Mouse (Mus musculus) gastrocnemius, postnatal 4 days (tissue): ENCODE data around the gene Xpa. TPM values are rescaled to one million over a fixed set of nuclear protein-coding genes. Genes with fewer than 3 reads are reported as not detected.
"Not testable (repeated sequence)": the region's sequence is repeated elsewhere in the genome, so short reads cannot be mapped to it uniquely, and the experiment has no call there.

Experiments used
- DNase-seq, 2 experiments: peaks; one replicate each; pipeline ENCODE4 v3.0.0; 2021 to 2022; ENCODE audit warnings: low spot score in 2 of 2, mixed read lengths in 2 of 2
- long read RNA-seq, 2 experiments: library from polyadenylated mRNA; stranded (forward); transcript quantifications; one replicate each; pipeline ENCODE4 v2.0.0; 2021
- total RNA-seq, 2 experiments: library from RNA; stranded (reverse); gene quantifications; 2 replicates each; pipeline ENCODE4 v1.2.3; 2021

Xpa gene
- total RNA-seq: 10 to 100 TPM; 11.1 to 11.6 TPM
- long read RNA-seq, experiment 1, transcript Xpa-201 (6 exons, 955 nt): major isoform, 9 of 14 reads
- long read RNA-seq, experiment 1, partial matches to known transcripts: 2 of 14 reads
- long read RNA-seq, experiment 1, other reads (novel, unspliced or antisense): 3 of 14 reads
- long read RNA-seq, experiment 2, transcript Xpa-201 (6 exons, 955 nt): major isoform, 14 of 16 reads
- long read RNA-seq, experiment 2, partial matches to known transcripts: 0 of 16 reads
- long read RNA-seq, experiment 2, other reads (novel, unspliced or antisense): 2 of 16 reads

- DNase-seq: peak; percentile 82 to 95
Measured at GRCm38 (mm10) chr4:46195781-46196487, at the start of gene Xpa. Gene Xpa (minus strand): TSS chr4:46196311.

- no peak for DNase-seq
Measured at GRCm38 (mm10) chr4:46235871-46236270, 39.8 kb upstream of the Xpa start.

GRCm38 (mm10) chr4:46234739-46235138 is 38.6 kb upstream of the Xpa start:
- DNase-seq: no peak

GRCm38 (mm10) chr4:46226972-46227535 is 30.9 kb upstream of the Xpa start:
- DNase-seq: no peak

GRCm38 (mm10) chr4:46221090-46221489 is 25.0 kb upstream of the Xpa start:
- no peak for DNase-seq

- no peak for DNase-seq
Measured at GRCm38 (mm10) chr4:46202562-46203126, 6.5 kb upstream of the Xpa start.

GRCm38 (mm10) chr4:46201834-46202561 is 5.9 kb upstream of the Xpa start:
- peak; percentile 29 to 56 for DNase-seq

- no peak for DNase-seq
Measured at GRCm38 (mm10) chr4:46198064-46198463, 2.0 kb upstream of the Xpa start.

- DNase-seq: no peak
Measured at GRCm38 (mm10) chr4:46196513-46196912, 402 bp upstream of the Xpa start.

GRCm38 (mm10) chr4:46192011-46192410 is 4.1 kb downstream of the Xpa start:
- DNase-seq: not testable (repeated sequence)

- no peak for DNase-seq
Measured at GRCm38 (mm10) chr4:46186466-46186865, 9.6 kb downstream of the Xpa start.

- DNase-seq: no peak
Measured at GRCm38 (mm10) chr4:46185890-46186289, 10.2 kb downstream of the Xpa start.

- DNase-seq: no peak
Measured at GRCm38 (mm10) chr4:46185423-46185822, 10.7 kb downstream of the Xpa start.

GRCm38 (mm10) chr4:46182181-46182580 is 13.9 kb downstream of the Xpa start:
- DNase-seq: no peak

GRCm38 (mm10) chr4:46181168-46181567 is 14.9 kb downstream of the Xpa start:
- no peak for DNase-seq

- no peak for DNase-seq
Measured at GRCm38 (mm10) chr4:46177496-46177895, 18.6 kb downstream of the Xpa start.

- DNase-seq: no peak
Measured at GRCm38 (mm10) chr4:46177018-46177417, 19.1 kb downstream of the Xpa start.

GRCm38 (mm10) chr4:46176313-46176712 is 19.8 kb downstream of the Xpa start:
- no peak for DNase-seq

GRCm38 (mm10) chr4:46171761-46172160 is 24.4 kb downstream of the Xpa start:
- no peak for DNase-seq

GRCm38 (mm10) chr4:46165831-46166230 is 30.3 kb downstream of the Xpa start:
- no peak for DNase-seq

- DNase-seq: no peak
Measured at GRCm38 (mm10) chr4:46164027-46164426, 32.1 kb downstream of the Xpa start.
